Mouse (Mus musculus): Measurements from ENCODE around the gene Spata2l.
"Not testable (repeated sequence)": the region's sequence is repeated elsewhere in the genome, so short reads cannot be mapped to it uniquely, and the experiment has no call there.

The Spata2l gene

DNA sequence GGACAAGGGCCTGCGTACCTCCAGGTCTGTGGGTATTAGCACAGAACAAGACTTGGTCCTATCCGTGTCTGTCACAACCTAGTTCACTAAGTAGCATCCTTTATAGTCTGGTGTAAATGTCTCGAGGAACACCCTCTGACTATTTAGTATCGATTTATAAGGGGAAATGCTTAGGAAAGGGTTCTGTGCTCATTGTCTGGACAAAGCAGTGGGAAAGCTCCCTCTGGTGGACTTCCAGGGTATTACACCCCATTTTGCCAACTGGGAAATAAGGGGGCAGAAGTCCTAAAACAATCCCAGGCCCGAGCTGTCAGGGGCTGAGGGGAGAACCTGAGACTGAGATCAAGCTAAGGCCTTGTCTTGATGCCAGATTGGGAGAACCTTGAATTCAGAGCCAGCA is 33.7 kb downstream of the Spata2l start:
- DNase-seq (ENCODE audit: low spot score in 2 of 2) = peak in 1 of 2 experiments; percentile 76

DNA sequence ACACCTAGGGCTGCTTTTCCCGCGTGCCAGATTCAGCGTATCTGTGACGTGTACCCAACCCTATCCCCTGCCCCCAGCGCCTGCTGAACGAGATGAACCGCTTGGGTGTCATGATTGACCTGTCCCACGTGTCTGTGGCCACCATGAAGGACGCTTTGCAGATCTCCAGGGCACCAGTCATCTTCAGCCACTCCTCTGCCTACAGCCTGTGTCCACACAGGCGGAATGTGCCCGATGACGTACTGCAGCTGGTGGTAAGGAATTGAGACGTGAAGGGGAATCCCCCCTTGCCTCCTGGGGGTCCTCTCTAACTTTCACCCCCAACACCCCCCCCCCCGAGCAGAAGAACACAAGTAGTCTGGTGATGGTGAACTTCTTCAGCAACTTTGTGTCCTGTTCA is 36.2 kb downstream of the Spata2l start:
- no peak for DNase-seq (ENCODE audit: low spot score in 2 of 2)

DNA sequence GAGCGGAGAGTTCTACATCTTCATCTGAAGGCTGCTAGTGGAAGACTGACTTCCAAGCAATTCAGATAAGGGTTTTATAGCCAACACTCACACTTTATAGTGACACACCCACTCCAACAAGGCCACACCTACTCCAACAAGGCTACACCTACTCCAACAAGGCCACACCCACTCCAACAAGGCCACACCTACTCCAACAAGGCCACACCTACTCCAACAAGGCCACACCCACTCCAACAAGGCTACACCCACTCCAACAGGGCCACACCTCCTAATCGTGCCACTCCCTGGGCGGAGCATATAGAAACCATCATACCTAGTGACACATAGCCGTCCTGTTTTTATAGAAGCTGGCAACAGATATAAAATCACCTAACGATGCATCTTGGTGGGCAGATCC is 39.0 kb downstream of the Spata2l start:
- not testable (repeated sequence) for DNase-seq (ENCODE audit: low spot score in 2 of 2)

DNA sequence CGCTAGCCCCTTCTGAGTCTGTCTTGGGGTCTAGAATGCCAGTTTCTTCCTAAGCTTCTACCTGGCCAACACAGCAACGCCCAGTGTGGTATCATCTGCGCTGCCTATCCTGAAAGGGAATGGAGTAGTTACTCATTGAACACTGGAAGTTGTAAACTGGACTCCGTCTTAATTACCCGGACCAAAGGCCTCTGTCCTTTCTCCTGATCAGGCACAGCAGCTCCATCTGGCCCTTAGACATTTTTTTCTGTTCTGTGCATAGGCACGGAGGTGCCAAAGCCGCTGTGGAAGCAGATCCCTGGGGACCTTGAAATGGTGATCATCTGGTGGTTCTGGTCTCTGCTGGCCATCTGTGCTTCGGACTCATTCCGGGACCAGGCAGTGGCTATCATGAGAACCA is 42.3 kb downstream of the Spata2l start:
- DNase-seq (ENCODE audit: low spot score in 2 of 2) = no peak

DNA sequence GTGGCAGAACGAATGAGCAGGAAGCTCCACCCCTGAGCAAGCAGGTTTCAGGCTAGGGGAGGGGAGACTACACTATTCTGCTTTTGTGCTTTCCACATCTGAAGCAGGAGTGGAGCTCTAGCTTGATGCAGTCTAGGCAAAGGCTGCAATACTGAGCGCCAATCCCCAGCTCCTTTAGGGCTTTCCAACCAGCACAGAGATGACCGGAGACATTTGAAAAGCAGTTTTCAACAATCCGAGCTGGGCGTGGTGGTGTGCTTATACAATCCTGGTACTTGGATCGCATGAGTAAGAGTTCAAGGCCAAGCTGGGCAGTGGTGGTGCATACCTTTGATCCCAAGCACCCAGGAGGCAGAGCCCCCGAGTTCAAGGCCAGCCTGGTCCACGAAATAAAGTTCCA is 44.1 kb downstream of the Spata2l start:
- DNase-seq (ENCODE audit: low spot score in 2 of 2) = no peak

DNA sequence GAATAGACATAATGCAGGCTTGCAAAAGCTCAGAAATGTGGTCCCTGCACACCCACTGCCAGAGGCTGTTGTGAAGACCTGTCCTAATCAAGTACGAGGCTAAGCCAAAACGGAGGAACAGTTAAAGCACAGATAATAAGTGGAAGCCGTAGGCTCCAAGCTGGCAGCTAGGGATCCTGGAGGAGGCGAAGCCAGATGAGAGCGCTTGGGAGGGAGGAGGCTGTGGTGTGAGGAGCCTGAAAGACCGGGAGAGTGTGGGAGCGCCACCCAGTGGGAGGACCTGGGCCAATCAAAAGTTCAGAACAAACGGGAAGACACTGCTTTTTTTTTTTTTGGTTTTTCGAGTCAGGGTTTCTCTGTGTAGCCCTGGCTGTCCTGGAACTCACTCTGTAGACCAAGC is 45.4 kb downstream of the Spata2l start:
- DNase-seq (ENCODE audit: low spot score in 2 of 2) = peak; percentile 38 to 87

GRCm38 (mm10) chr8:123188841-123189240 is 47.2 kb downstream of the Spata2l start:
- no peak for DNase-seq (ENCODE audit: low spot score in 2 of 2)

DNA sequence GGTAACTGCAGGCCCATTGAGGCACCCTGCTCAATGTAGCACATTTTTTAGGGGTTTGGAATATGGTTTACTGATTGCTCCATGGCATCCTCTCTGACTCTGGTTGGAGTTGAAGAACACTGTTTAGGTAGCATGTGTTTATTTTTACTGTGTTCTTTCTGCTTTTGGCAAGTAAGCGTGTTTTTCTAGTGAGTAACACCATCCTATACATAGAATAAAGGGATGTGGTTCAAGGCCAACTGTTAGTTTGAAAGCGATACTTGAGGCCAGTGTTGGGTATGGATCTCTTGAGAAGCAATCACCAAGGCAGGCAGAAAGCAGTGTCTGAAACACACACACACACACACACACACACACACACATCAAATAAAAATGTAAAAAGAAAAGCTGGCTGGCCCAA is 48.0 kb downstream of the Spata2l start:
- DNase-seq (ENCODE audit: low spot score in 2 of 2) = no peak

- DNase-seq (ENCODE audit: low spot score in 2 of 2) = no peak
These were observed 50.2 kb downstream of the Spata2l start, which contains the start of gene Dpep1 for GRCm38 (mm10) chr8:123185566-123186409. Dpep1 (plus strand) TSS chr8:123186242.

DNA sequence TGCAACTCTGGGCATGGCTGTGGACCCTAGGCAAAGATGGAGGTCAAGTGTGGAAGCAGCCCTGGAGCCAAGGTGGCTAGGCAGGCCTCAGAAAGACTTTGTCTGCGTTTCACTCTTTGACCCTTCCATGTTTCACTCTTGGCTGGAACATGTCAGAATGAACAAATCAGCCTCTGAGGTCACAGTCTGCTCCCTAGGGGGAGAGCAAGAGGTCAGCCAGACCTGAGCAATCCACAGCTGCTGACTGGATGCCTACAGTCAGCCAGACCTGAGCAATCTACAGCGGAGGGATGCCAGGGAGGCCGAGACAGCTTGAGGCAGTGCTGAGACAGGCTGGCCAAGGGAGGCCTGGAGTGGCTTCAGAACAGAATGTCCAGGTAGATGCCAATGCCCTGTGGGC is 54.6 kb downstream of the Spata2l start:
- no peak for DNase-seq (ENCODE audit: low spot score in 2 of 2)
